Mouse (Mus musculus): ENCODE measurements around the gene Fancc. TPM values are rescaled to one million over a fixed set of nuclear protein-coding genes. Genes with fewer than 3 reads are reported as not detected.

The Fancc gene
- polyA plus RNA-seq, 1 experiment from 2014 or later: 28.7 TPM

- peaks cover 94% of the 10 kb centered on the region for H3K36me3 ChIP-seq
- WGBS: 57% methylated on average over 26 of the region's 26 CpGs
- peak overlapping the region; percentile 55 for H3K27ac ChIP-seq
These were observed 16.5 kb upstream of the Fancc start for GRCm38 (mm10) chr13:63513374-63514098.

GRCm38 (mm10) chr13:63512411-63512810, 15.3 kb upstream of the Fancc start:
- Histone ChIP-seq H3K36me3 (peaks cover 93% of the 10 kb centered on the region), H3K4me2 (no peak overlapping the region), H3K4me3 (no peak overlapping the region), H3K9ac (no peak overlapping the region), H3K9me3 (no peaks in the 10 kb centered on the region), H3K27ac (peak overlapping the region; percentile 55), H3K4me1 (peaks cover 35% of the 10 kb centered on the region), H3K27me3 (no peaks in the 10 kb centered on the region)
- WGBS: 43% methylated on average over 5 of the region's 6 CpGs
- no peak for ATAC-seq (ENCODE audit: borderline replicate concordance, extremely low read depth, low FRiP score, low TSS enrichment)

More at GRCm38 (mm10) chr13:63513374-63514098, 16.5 kb upstream of the Fancc start:
- no peak for ATAC-seq (ENCODE audit: borderline replicate concordance, extremely low read depth, low FRiP score, low TSS enrichment)
- no peak overlapping the region for H3K4me3 ChIP-seq
- peaks cover 35% of the 10 kb centered on the region for H3K4me1 ChIP-seq
- no peaks in the 10 kb centered on the region for H3K9me3 ChIP-seq
- no peak overlapping the region for H3K9ac ChIP-seq
- no peak overlapping the region for H3K4me2 ChIP-seq
- H3K27me3 ChIP-seq: no peaks in the 10 kb centered on the region

DNA sequence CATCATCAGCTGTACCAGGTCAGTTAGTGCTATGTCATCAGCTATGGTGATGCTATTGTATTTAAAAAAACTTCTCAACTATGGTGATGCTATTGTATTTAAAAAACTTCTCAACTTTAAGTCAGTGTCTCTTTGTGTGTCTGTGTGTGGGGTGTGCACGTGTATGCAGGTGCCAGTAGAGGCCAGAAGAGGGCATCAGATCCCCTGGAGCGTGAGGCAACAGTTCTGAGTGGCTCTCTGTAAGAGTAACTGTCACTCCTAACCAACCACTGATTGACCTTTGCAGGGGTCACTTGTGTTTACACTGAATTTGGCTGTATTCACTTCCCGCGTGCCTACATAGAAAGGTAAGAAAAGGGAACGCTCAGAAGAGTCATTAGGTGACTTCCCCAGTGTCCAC, 10.7 kb upstream of the Fancc start:
- no peak overlapping the region for H3K4me3 ChIP-seq
- H3K27ac ChIP-seq: no peak overlapping the region
- peaks cover 56% of the 10 kb centered on the region for H3K36me3 ChIP-seq
- no peak overlapping the region for H3K9ac ChIP-seq
- H3K27me3 ChIP-seq: no peaks in the 10 kb centered on the region
- WGBS: 57% methylated on average over 5 of the region's 5 CpGs
- H3K9me3 ChIP-seq: no peaks in the 10 kb centered on the region
- H3K4me1 ChIP-seq: peaks cover under 1% of the 10 kb centered on the region
- no peak overlapping the region for H3K4me2 ChIP-seq
- no peak for ATAC-seq (ENCODE audit: borderline replicate concordance, extremely low read depth, low FRiP score, low TSS enrichment)

GRCm38 (mm10) chr13:63507001-63507556, 10.0 kb upstream of the Fancc start:
- H3K4me3 ChIP-seq: no peak overlapping the region
- no peaks in the 10 kb centered on the region; the same call in 1 of the 2 replicates for H3K4me1 ChIP-seq
- H3K27me3 ChIP-seq: no peaks in the 10 kb centered on the region
- ATAC-seq (ENCODE audit: borderline replicate concordance, extremely low read depth, low FRiP score, low TSS enrichment): no peak
- WGBS: 76% methylated on average over 6 of the region's 6 CpGs
- no peak overlapping the region for H3K4me2 ChIP-seq
- no peaks in the 10 kb centered on the region for H3K9me3 ChIP-seq
- H3K36me3 ChIP-seq: peaks cover 49% of the 10 kb centered on the region
- no peak overlapping the region for H3K27ac ChIP-seq
- no peak overlapping the region for H3K9ac ChIP-seq

- Histone ChIP-seq H3K9ac (no peak overlapping the region), H3K36me3 (peaks cover 42% of the 10 kb centered on the region), H3K4me3 (no peak overlapping the region), H3K4me1 (no peaks in the 10 kb centered on the region; the same call in 1 of the 2 replicates), H3K9me3 (no peaks in the 10 kb centered on the region), H3K27me3 (no peaks in the 10 kb centered on the region), H3K27ac (no peak overlapping the region), H3K4me2 (no peak overlapping the region)
- ATAC-seq (ENCODE audit: borderline replicate concordance, extremely low read depth, low FRiP score, low TSS enrichment): peak; percentile 47; the same call in 1 of the 2 replicates
- 39% methylated on average over 1 of the region's 1 CpGs for WGBS
These were observed 9.3 kb upstream of the Fancc start for GRCm38 (mm10) chr13:63506364-63506763.

DNA sequence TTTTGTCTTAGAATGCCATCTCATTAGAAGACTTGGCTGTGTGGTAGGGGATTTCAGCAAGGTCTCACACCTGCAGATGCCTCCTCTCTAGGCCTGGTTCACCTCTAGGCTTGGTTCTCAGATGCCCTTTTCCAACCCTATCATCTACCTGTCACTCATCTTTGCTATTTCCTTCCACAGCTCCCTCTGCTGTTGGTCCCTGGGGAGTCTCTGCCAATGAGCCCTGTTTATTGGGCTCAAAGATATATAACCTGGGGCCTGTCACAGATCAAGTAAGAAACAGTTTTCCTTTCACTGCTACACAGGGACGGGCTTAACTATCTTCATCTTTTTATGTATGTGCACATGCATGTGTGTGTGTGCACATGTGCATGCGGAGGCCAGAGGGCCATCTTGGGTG, 5.3 kb upstream of the Fancc start:
- Histone ChIP-seq H3K9me3 (no peaks in the 10 kb centered on the region), H3K27me3 (no peaks in the 10 kb centered on the region), H3K4me3 (no peak overlapping the region), H3K4me2 (no peak overlapping the region), H3K36me3 (peaks cover 7% of the 10 kb centered on the region; the same call in 1 of the 2 replicates), H3K4me1 (no peaks in the 10 kb centered on the region; the same call in 1 of the 2 replicates), H3K27ac (no peak overlapping the region), H3K9ac (no peak overlapping the region)
- WGBS: 92% methylated on average over 2 of the region's 2 CpGs
- no peak for ATAC-seq (ENCODE audit: borderline replicate concordance, extremely low read depth, low FRiP score, low TSS enrichment)

GRCm38 (mm10) chr13:63499489-63499888, 2.4 kb upstream of the Fancc start:
- WGBS: 59% methylated on average over 2 of the region's 2 CpGs
- H3K36me3 ChIP-seq: no peaks in the 10 kb centered on the region
- no peak overlapping the region for H3K9ac ChIP-seq
- H3K27me3 ChIP-seq: no peaks in the 10 kb centered on the region
- H3K4me3 ChIP-seq: no peak overlapping the region
- H3K9me3 ChIP-seq: no peaks in the 10 kb centered on the region
- ATAC-seq (ENCODE audit: borderline replicate concordance, extremely low read depth, low FRiP score, low TSS enrichment): no peak
- H3K4me2 ChIP-seq: no peak overlapping the region
- H3K4me1 ChIP-seq: peaks cover 10% of the 10 kb centered on the region
- H3K27ac ChIP-seq: no peak overlapping the region

DNA sequence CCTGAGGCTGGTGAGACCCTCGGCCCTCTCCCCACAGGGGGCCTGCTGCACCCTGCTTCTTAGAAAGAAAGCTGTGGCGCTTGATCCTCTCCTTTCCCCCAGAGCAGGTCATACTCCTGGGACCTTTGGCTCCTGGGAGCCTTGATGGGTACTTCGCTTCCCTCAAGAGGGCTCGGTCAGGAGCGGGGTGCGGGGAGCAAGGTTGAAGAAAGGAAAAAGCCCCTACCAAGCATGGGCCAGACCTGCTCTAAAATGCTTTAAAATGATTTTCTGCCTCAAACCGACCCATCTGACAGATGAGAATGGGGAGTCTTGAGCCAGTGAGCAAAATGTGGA, 9.4 kb downstream of the Fancc start:
- H3K9ac ChIP-seq: no peak overlapping the region
- no peak overlapping the region for H3K4me2 ChIP-seq

GRCm38 (mm10) chr13:63486791-63487706, 10.0 kb downstream of the Fancc start:
- 39% methylated on average over 18 of the region's 18 CpGs for WGBS
- H3K36me3 ChIP-seq: no peaks in the 10 kb centered on the region
- H3K4me3 ChIP-seq: no peak overlapping the region
- no peaks in the 10 kb centered on the region for H3K9me3 ChIP-seq
- ATAC-seq (ENCODE audit: borderline replicate concordance, extremely low read depth, low FRiP score, low TSS enrichment): no peak
- no peak overlapping the region for H3K9ac ChIP-seq
- no peaks in the 10 kb centered on the region for H3K27me3 ChIP-seq
- 0 out of 2 replicates have a peak, but pooled peaks cover 3% of the 10 kb centered on the region for H3K4me1 ChIP-seq
- no peak overlapping the region for H3K4me2 ChIP-seq
- no peak overlapping the region for H3K27ac ChIP-seq

More for the DNA sequence above, 9.4 kb downstream of the Fancc start:
- no peaks in the 10 kb centered on the region for H3K9me3 ChIP-seq
- no peaks in the 10 kb centered on the region for H3K36me3 ChIP-seq
- no peak overlapping the region for H3K4me3 ChIP-seq
- no peak overlapping the region for H3K27ac ChIP-seq
- 69% methylated on average over 7 of the region's 7 CpGs for WGBS
- ATAC-seq (ENCODE audit: borderline replicate concordance, extremely low read depth, low FRiP score, low TSS enrichment): no peak
- 0 out of 2 replicates have a peak, but pooled peaks cover 3% of the 10 kb centered on the region for H3K4me1 ChIP-seq
- no peaks in the 10 kb centered on the region for H3K27me3 ChIP-seq

DNA sequence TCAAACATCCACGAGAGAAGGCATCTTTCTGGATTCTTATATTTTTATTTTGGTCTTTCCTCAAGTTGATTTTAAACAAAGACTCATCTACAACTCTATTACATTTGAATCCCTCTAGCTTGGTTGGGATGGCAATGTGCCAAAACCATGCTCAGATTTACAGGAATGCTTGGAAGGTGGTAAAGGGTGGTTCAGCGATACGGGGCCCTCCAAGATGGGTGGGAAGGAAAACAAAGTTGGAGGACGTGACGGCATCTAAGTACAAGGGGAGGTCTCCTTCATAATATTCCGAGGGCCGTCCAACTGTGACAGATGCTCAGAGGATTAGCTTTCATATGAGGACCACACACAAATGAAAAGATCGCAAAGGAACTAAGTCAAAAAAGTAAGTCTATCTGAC, 21.7 kb downstream of the Fancc start:
- WGBS: 29% methylated on average over 8 of the region's 8 CpGs
- Histone ChIP-seq H3K36me3 (no peaks in the 10 kb centered on the region), H3K4me2 (no peak overlapping the region), H3K9me3 (no peaks in the 10 kb centered on the region), H3K4me1 (peaks cover 5% of the 10 kb centered on the region; the same call in 1 of the 2 replicates), H3K4me3 (no peak overlapping the region), H3K27ac (no peak overlapping the region), H3K27me3 (no peaks in the 10 kb centered on the region), H3K9ac (no peak overlapping the region)
- no peak for ATAC-seq (ENCODE audit: borderline replicate concordance, extremely low read depth, low FRiP score, low TSS enrichment)

- Histone ChIP-seq H3K27me3 (no peaks in the 10 kb centered on the region), H3K4me1 (no peaks in the 10 kb centered on the region), H3K36me3 (no peaks in the 10 kb centered on the region), H3K9me3 (no peaks in the 10 kb centered on the region), H3K27ac (no peak overlapping the region), H3K4me2 (no peak overlapping the region), H3K4me3 (no peak overlapping the region), H3K9ac (no peak overlapping the region)
- 78% methylated on average over 5 of the region's 5 CpGs for WGBS
- no peak for ATAC-seq (ENCODE audit: borderline replicate concordance, extremely low read depth, low FRiP score, low TSS enrichment)
These were observed 44.2 kb downstream of the Fancc start for GRCm38 (mm10) chr13:63452898-63453297.

- H3K27me3 ChIP-seq: no peaks in the 10 kb centered on the region
- no peaks in the 10 kb centered on the region for H3K4me1 ChIP-seq
- no peaks in the 10 kb centered on the region for H3K9me3 ChIP-seq
- H3K9ac ChIP-seq: no peak overlapping the region
- H3K27ac ChIP-seq: no peak overlapping the region
- 60% methylated on average over 7 of the region's 7 CpGs for WGBS
- no peaks in the 10 kb centered on the region for H3K36me3 ChIP-seq
- no peak overlapping the region for H3K4me3 ChIP-seq
- ATAC-seq (ENCODE audit: borderline replicate concordance, extremely low read depth, low FRiP score, low TSS enrichment): no peak
- no peak overlapping the region for H3K4me2 ChIP-seq
These were observed 45.9 kb downstream of the Fancc start for GRCm38 (mm10) chr13:63451140-63451539.
